Mouse (Mus musculus): ENCODE data around the gene Stx1a.

DNA sequence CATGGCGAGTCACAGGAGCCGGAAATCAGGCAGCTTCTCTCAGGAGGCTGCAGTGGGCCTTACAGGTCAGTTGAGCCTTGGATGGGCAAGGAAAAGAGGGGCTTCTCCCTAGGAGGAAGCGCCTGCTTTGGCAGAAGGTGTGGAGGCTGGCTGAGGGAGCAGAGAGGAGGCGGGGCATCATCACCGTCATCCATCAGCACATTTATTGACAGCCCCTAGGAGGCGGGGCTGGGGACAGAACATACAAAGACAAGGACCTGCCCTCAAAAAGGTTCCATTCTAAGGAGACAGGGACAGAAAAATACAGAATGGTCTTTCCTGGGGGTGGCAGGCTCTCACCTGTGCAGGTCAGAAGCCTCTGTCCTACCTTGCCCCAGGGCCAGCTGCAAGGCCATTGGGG, 49.4 kb downstream of the Stx1a start:
- no peak for TF ChIP-seq CTCF (IDR thresholded peaks at IDR 0.05; ENCODE audit: low read depth, low read length)
- no peak for TF ChIP-seq POLR2A (IDR thresholded peaks at IDR 0.05; ENCODE audit: borderline replicate concordance, low read depth, low read length)
